In genomic region chr16:33891561-33892281, GRCm38 (mm10) we compare ENCODE assay signal across 8 mouse cellular contexts.
DNase-seq lines count a peak whose midpoint lies in the region; ATAC-seq and TF ChIP-seq lines count a peak whose summit lies in the region.

No protein-coding gene starts in this region.

- peak overlapping the region; percentile 40; the same call in 1 of the 2 replicates for H3K4me2 ChIP-seq in intestine, postnatal 0 days (replicated peaks; ENCODE audit: low read depth)
- no peak overlapping the region for H3K4me2 ChIP-seq in limb, embryonic 11.5 days (ENCODE audit: low read depth, severe bottlenecking)

- H3K27ac ChIP-seq in intestine, postnatal 0 days (ENCODE audit: low read depth, low read length): 0 out of 2 replicates have a peak overlapping the region, but pooled peaks have one; percentile 10
- H3K27ac ChIP-seq in limb, embryonic 11.5 days (replicated peaks; ENCODE audit: low read depth, low read length): no peak overlapping the region

- H3K9me3 ChIP-seq in intestine, postnatal 0 days (ENCODE audit: control insufficient read depth): no peaks in the 10 kb centered on the region
- H3K9me3 ChIP-seq in limb, embryonic 11.5 days (ENCODE audit: control insufficient read depth, low read length): no peaks in the 10 kb centered on the region

- H3K4me3 ChIP-seq in intestine, postnatal 0 days (ENCODE audit: low read depth, low read length): no peak overlapping the region
- H3K4me3 ChIP-seq in limb, embryonic 11.5 days (ENCODE audit: low read depth, low read length): no peak overlapping the region

- TF ChIP-seq CTCF in intestine, postnatal 0 days (IDR thresholded peaks at IDR 0.05; ENCODE audit: low read depth): peak; percentile 32

- 0 out of 2 replicates have a peak, but pooled peaks cover 7% of the 10 kb centered on the region for H3K36me3 ChIP-seq in intestine, postnatal 0 days (ENCODE audit: control insufficient read depth, insufficient read depth)
- H3K36me3 ChIP-seq in limb, embryonic 11.5 days (ENCODE audit: control insufficient read depth, insufficient read depth, low read length): no peaks in the 10 kb centered on the region

- WGBS in intestine, postnatal 0 days: 24% methylated on average over 14 of the region's 14 CpGs
- 55% methylated on average over 14 of the region's 14 CpGs for WGBS in limb, embryonic 11.5 days

- H3K4me1 ChIP-seq in intestine, postnatal 0 days (replicated peaks; ENCODE audit: control insufficient read depth, insufficient read depth, low read length): peaks cover 2% of the 10 kb centered on the region; the same call in 1 of the 2 replicates
- H3K4me1 ChIP-seq in limb, embryonic 11.5 days (ENCODE audit: control insufficient read depth, insufficient read depth, low read length): peaks cover 19% of the 10 kb centered on the region

- no peak overlapping the region for H3K9ac ChIP-seq in intestine, postnatal 0 days (ENCODE audit: low read depth, low read length)
- no peak overlapping the region for H3K9ac ChIP-seq in limb, embryonic 11.5 days (ENCODE audit: low read length)

- ATAC-seq in intestine, postnatal 0 days: no peak
- no peak for ATAC-seq in limb, embryonic 11.5 days (ENCODE audit: insufficient number of reproducible peaks, low FRiP score, low TSS enrichment, low read depth)

- DNase-seq in spleen, adult 18-20 months: peak; percentile 36 to 54
- no peak for DNase-seq in spleen, adult 12 weeks (ENCODE audit: low spot score)
- peak; percentile 83 to 88 for DNase-seq in cerebellum, postnatal 14 days
- peak; percentile 77 to 89 for DNase-seq in gastrocnemius, postnatal 4 days (ENCODE audit: low spot score in 2 of 2)
- peak; percentile 69 for DNase-seq in limb, embryonic 11.5 days (ENCODE audit: low spot score)
- DNase-seq in neural tube, embryonic 10.5 days (ENCODE audit: extremely low spot score, low spot score): peak; percentile 46
- peak; percentile 61 for DNase-seq in urinary bladder, adult 2 months (ENCODE audit: low spot score)

- no peaks in the 10 kb centered on the region for H3K27me3 ChIP-seq in intestine, postnatal 0 days (replicated peaks; ENCODE audit: control insufficient read depth, insufficient read depth, low read length)
- H3K27me3 ChIP-seq in limb, embryonic 11.5 days (ENCODE audit: control insufficient read depth, insufficient read depth, low read length): no peaks in the 10 kb centered on the region
